Mouse (Mus musculus) stomach, postnatal 0 days (tissue): ENCODE measurements around the gene Nudt22.

Experiments used
- CTCF ChIP-seq: IDR thresholded peaks from 2 replicates; pipeline ENCODE4 v1.5.1; 2016; ENCODE audit warnings: antibody characterized with exemption, low read depth, mild to moderate bottlenecking, moderate library complexity
- EP300 ChIP-seq: optimal IDR thresholded peaks from 2 replicates; pipeline ENCODE3; 2016; ENCODE audit warnings: antibody characterized with exemption

GRCm38 (mm10) chr19:6973581-6974190, 22.2 kb downstream of the Nudt22 start:
- TF ChIP-seq EP300 = no peak
- no peak for TF ChIP-seq CTCF
